Mouse (Mus musculus): Measurements from ENCODE around the gene Larp4. TPM values are rescaled to one million over a fixed set of nuclear protein-coding genes. Genes with fewer than 3 reads are reported as not detected.

Larp4 gene
- total and polyA plus RNA-seq, 2 experiments from 2014 or later: 21.2 to 62.1 TPM

DNA sequence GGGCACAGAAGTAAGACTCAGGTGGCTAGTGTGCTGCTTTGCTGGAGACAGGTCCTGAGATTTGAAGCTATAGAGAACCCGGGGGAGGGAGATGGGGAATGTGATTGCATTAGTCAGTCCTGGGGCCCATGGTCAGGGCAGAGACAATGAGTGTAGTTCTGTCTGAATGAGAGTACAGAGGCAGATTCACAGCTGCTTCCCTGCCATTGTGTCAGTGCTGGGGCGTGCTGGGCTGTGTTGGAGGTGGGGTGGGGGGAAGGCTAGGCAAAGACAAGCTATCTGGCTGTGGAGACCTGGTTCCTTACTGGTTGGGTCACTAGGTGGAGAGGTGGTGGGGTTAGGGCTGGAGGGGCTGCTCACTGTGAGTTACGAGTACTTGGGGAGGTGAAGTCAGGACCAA lies 82.9 kb downstream of the Larp4 start:
- no peak for TF ChIP-seq CTCF (IDR thresholded peaks at IDR 0.05; ENCODE audit: low read depth)
- H3K9ac ChIP-seq (replicated peaks; ENCODE audit: low read length): no peak overlapping the region

DNA sequence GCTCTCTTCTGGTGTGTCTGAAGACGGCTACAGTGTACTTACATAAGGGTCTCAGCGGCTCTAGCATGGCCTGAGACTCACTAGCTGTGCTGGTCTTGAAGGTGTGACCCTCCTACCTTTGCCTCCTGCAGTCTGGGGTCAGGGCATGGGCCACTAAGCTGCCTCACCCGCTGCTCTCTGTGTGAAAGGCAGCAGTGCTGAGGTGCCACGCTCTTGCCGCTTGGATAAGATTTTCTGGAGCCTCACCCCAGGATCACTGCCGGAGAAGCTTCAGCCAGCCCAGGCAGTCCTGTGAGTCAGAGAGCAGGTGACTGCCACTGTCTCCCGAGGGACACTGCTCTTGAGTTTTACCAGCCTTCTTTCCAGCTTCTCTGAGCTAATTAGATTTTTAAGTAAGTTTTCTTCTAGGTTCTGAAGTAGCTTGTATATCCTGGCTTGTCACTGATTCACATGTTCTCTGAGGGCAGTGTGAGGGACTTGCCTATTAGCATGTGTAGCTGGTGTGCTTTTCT lies 86.6 kb downstream of the Larp4 start:
- Histone ChIP-seq H3K4me1 (ENCODE audit: insufficient read depth, low read length) (0 out of 2 replicates have a peak, but pooled peaks cover 4% of the 10 kb centered on the region), H3K36me3 (ENCODE audit: insufficient read depth, low read length) (no peaks in the 10 kb centered on the region), H3K4me3 (ENCODE audit: low read length) (no peak overlapping the region), H3K27me3 (ENCODE audit: insufficient read depth, low read length) (no peaks in the 10 kb centered on the region), H3K9ac (replicated peaks; ENCODE audit: low read length) (no peak overlapping the region), H3K4me2 (ENCODE audit: low read depth, low read length) (no peak overlapping the region), H3K9me3 (ENCODE audit: low read length) (no peaks in the 10 kb centered on the region), H3K27ac (no peak overlapping the region)
- WGBS: 86% methylated on average over 7 of the region's 7 CpGs
- no peak for TF ChIP-seq CTCF (IDR thresholded peaks at IDR 0.05; ENCODE audit: low read depth)
- ATAC-seq (no peak), DNase-seq (ENCODE audit: low spot score) (no peak)

More for the DNA sequence above, 82.9 kb downstream of the Larp4 start:
- Histone ChIP-seq H3K27ac (no peak overlapping the region), H3K9me3 (ENCODE audit: low read length) (no peaks in the 10 kb centered on the region), H3K4me2 (ENCODE audit: low read depth, low read length) (no peak overlapping the region), H3K36me3 (ENCODE audit: insufficient read depth, low read length) (no peaks in the 10 kb centered on the region), H3K4me3 (ENCODE audit: low read length) (no peak overlapping the region), H3K27me3 (ENCODE audit: insufficient read depth, low read length) (no peaks in the 10 kb centered on the region), H3K4me1 (ENCODE audit: insufficient read depth, low read length) (no peaks in the 10 kb centered on the region)
- ATAC-seq (no peak; the same call in 1 of the 2 replicates), DNase-seq (ENCODE audit: low spot score) (no peak)
- WGBS: 16% methylated on average over 3 of the region's 3 CpGs

DNA sequence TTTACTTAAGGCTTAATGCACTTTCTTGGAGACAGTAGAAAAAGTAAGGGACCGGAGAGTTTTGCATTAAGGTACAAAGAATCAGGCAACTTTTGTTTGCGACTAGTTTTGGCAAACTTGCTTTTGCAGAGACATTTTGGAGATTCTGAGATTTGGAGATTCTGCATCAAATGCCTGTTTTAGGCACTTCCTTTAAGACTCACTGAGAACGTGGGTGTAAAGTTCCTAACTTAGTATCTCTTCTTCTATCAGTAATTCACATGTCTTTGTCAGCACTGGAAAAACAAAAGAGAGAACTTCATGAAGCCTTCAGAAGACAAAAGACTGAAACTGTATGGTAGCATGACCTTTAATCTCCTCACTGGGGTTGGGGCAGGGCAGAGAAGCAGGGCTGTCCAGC lies 87.8 kb downstream of the Larp4 start:
- no peak for TF ChIP-seq CTCF (IDR thresholded peaks at IDR 0.05; ENCODE audit: low read depth)
- DNase-seq (ENCODE audit: low spot score): no peak
- no peak overlapping the region for H3K4me3 ChIP-seq (ENCODE audit: low read length)
- 0 out of 2 replicates have a peak, but pooled peaks cover 4% of the 10 kb centered on the region for H3K4me1 ChIP-seq (ENCODE audit: insufficient read depth, low read length)
- no peaks in the 10 kb centered on the region for H3K9me3 ChIP-seq (ENCODE audit: low read length)
- no peak for ATAC-seq
- no peak overlapping the region for H3K9ac ChIP-seq (replicated peaks; ENCODE audit: low read length)
- no peak overlapping the region for H3K27ac ChIP-seq
- 76% methylated on average over 3 of the region's 3 CpGs for WGBS
- H3K4me2 ChIP-seq (ENCODE audit: low read depth, low read length): no peak overlapping the region
- H3K36me3 ChIP-seq (ENCODE audit: insufficient read depth, low read length): no peaks in the 10 kb centered on the region
- no peaks in the 10 kb centered on the region for H3K27me3 ChIP-seq (ENCODE audit: insufficient read depth, low read length)

DNA sequence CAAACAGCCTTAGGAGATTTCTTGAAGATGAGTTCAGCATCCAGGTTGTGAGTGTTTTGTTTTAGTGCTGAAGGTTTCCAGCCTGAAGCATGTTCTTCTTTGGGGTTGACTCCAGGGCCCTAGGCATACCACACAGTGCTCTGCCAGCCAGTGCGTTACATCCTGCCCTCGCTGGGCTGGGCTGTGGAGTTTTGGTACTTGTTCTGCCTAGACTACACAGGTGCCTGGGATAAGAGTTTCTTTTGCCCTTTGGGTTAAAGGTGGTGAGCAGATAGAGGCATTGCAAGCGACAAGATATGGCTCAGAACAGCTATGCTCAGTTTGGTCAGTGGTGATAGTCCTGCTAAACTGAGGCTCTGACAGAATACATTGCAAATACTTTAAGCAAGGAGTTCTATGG lies 88.3 kb downstream of the Larp4 start:
- DNase-seq (ENCODE audit: low spot score) (no peak), ATAC-seq (no peak)
- 95% methylated on average over 3 of the region's 3 CpGs for WGBS

DNA sequence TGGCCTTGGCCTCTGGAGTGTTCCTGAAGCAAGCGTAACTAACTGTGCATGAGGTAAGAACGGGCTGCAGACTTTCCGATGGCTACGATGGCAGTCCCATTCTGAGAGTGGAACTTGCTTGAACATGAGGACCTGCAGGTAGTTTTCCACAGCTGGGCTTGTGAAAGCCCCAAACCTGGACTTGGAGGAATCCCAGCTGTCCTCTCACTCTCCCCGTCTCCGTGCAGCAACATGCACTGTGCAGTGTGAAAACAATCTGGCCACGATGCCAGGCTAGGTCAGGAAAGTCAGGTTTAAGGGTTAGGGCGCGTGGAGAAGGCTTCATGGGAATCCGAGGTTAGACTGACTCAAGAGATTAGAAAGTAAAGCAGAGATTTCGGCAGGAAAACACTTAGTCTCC lies 89.0 kb downstream of the Larp4 start:
- no peaks in the 10 kb centered on the region for H3K36me3 ChIP-seq (ENCODE audit: insufficient read depth, low read length)
- no peak overlapping the region for H3K9ac ChIP-seq (replicated peaks; ENCODE audit: low read length)
- no peaks in the 10 kb centered on the region for H3K27me3 ChIP-seq (ENCODE audit: insufficient read depth, low read length)
- H3K4me1 ChIP-seq (ENCODE audit: insufficient read depth, low read length): 0 out of 2 replicates have a peak, but pooled peaks cover 4% of the 10 kb centered on the region
- no peaks in the 10 kb centered on the region for H3K9me3 ChIP-seq (ENCODE audit: low read length)
- H3K4me2 ChIP-seq (ENCODE audit: low read depth, low read length): no peak overlapping the region
- no peak for ATAC-seq
- no peak overlapping the region for H3K27ac ChIP-seq
- DNase-seq (ENCODE audit: low spot score): no peak
- TF ChIP-seq CTCF (IDR thresholded peaks at IDR 0.05; ENCODE audit: low read depth): no peak
- no peak overlapping the region for H3K4me3 ChIP-seq (ENCODE audit: low read length)
- WGBS: 59% methylated on average over 11 of the region's 11 CpGs

More for the DNA sequence above, 88.3 kb downstream of the Larp4 start:
- H3K36me3 ChIP-seq (ENCODE audit: insufficient read depth, low read length): no peaks in the 10 kb centered on the region
- H3K4me2 ChIP-seq (ENCODE audit: low read depth, low read length): no peak overlapping the region
- H3K27ac ChIP-seq: no peak overlapping the region
- no peak for TF ChIP-seq CTCF (IDR thresholded peaks at IDR 0.05; ENCODE audit: low read depth)
- H3K9ac ChIP-seq (replicated peaks; ENCODE audit: low read length): no peak overlapping the region
- no peaks in the 10 kb centered on the region for H3K27me3 ChIP-seq (ENCODE audit: insufficient read depth, low read length)
- H3K9me3 ChIP-seq (ENCODE audit: low read length): no peaks in the 10 kb centered on the region
- 0 out of 2 replicates have a peak, but pooled peaks cover 4% of the 10 kb centered on the region for H3K4me1 ChIP-seq (ENCODE audit: insufficient read depth, low read length)
- H3K4me3 ChIP-seq (ENCODE audit: low read length): no peak overlapping the region

DNA sequence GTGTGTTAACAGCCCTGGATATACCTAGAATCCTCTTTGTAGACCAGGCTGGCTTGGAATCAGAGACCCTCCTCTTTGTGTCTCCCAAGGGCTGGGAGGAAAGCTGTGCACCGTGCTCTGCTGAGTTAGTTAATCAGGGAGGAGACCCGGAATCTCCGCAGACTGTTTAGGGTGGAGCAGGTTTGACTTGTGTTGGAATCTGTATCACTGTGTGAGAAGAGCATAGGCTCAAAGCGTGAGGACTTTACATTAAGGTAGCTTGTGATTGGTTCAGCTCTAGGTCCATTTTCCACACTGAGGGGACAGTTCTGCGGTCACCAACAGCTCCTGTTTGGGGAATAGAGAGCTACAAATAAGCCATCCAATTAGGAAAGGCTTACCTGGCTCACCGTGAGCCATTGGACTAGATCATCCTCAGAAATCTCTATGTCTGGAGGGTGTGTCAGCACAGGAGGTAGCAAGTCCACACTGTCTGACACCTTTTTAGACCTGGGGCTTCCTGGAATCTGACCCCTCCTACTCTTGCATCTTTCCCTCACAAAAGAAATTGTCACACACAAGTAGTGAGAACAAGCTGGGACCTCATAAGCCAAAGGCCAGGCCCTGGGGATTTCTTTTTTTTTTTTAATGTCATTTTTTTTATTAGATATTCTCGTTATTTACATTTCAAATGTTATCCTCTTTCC lies 89.9 kb downstream of the Larp4 start:
- Histone ChIP-seq H3K36me3 (ENCODE audit: insufficient read depth, low read length) (no peaks in the 10 kb centered on the region), H3K4me3 (ENCODE audit: low read length) (no peak overlapping the region), H3K27me3 (ENCODE audit: insufficient read depth, low read length) (no peaks in the 10 kb centered on the region), H3K4me1 (ENCODE audit: insufficient read depth, low read length) (0 out of 2 replicates have a peak, but pooled peaks cover 4% of the 10 kb centered on the region), H3K9me3 (ENCODE audit: low read length) (no peaks in the 10 kb centered on the region), H3K9ac (replicated peaks; ENCODE audit: low read length) (no peak overlapping the region), H3K4me2 (ENCODE audit: low read depth, low read length) (no peak overlapping the region), H3K27ac (no peak overlapping the region)
- no peak for DNase-seq (ENCODE audit: low spot score)
- ATAC-seq: no peak
- 73% methylated on average over 7 of the region's 7 CpGs for WGBS
- no peak for TF ChIP-seq CTCF (IDR thresholded peaks at IDR 0.05; ENCODE audit: low read depth)
